Mouse (Mus musculus): ENCODE data around the gene Bpifb6. TPM values are rescaled to one million over a fixed set of nuclear protein-coding genes. Genes with fewer than 3 reads are reported as not detected.
A peak's percentile ranks its signal among the peaks of the same experiment; 100 is the strongest.

Gene Bpifb6
- polyA plus RNA-seq, 1 experiment from 2014 or later = not detected

DNA sequence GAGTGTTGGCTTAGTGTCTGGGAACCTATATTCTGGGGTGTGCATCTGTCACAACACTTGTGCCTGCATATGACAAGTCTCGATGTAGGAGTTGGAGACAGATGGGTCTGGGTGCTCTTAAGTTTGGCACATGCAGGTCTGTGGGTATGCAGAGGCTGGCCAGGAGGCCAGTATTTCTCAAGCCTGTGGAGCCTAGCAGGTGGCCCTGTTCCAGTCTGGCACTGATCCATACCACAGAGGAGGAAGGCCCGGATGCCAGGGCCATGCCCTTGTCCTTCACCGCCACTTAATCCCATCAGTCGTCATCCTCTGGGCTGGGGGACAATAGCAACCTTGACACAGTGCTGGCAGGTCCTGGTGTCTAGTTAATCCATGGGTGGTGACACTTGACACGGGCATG is 14.0 kb downstream of the Bpifb6 start:
- no peak overlapping the region for H3K4me3 ChIP-seq (replicated peaks)
- H3K9me3 ChIP-seq = no peaks in the 10 kb centered on the region
- H3K9ac ChIP-seq (replicated peaks) = no peak overlapping the region
- no peaks in the 10 kb centered on the region for H3K27me3 ChIP-seq
- no peak overlapping the region for H3K27ac ChIP-seq
- WGBS = 85% methylated on average over 5 of the region's 5 CpGs
- no peaks in the 10 kb centered on the region for H3K4me1 ChIP-seq (replicated peaks)
- no peak overlapping the region for H3K4me2 ChIP-seq
- no peaks in the 10 kb centered on the region for H3K36me3 ChIP-seq
- ATAC-seq (ENCODE audit: insufficient number of reproducible peaks, insufficient read depth, low FRiP score, low TSS enrichment, low read depth) = no peak

DNA sequence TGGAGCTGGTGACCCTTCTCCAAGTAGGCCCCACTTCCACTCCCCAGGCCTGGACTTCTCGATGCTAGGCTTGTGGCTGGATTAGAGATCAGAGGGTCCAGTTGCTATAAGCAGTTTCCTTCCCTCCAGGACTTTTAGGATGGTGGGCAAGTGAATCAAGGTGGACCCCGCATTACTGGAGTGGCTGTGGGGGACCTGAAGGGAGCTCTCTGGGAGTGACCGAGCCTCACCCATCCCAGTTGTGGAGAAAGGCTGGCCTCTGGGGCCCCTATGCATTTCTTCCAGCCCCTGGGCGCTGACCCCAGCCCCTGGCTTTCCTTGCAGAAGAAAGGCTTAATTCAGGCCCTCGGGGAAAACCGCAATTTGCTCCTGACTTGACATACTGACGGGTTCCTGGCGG is 17.7 kb downstream of the Bpifb6 start, which contains the start of gene Bpifb3:
TSS of gene Bpifb3 (plus strand) at position 301 of the 400 bp plus-strand sequence.
- Histone ChIP-seq H3K27me3 (no peaks in the 10 kb centered on the region), H3K4me1 (replicated peaks) (no peaks in the 10 kb centered on the region), H3K27ac (no peak within 1 kb of the TSS), H3K4me2 (no peak within 1 kb of the TSS), H3K36me3 (no peaks in the 10 kb centered on the region), H3K4me3 (replicated peaks) (no peak within 1 kb of the TSS), H3K9me3 (no peaks in the 10 kb centered on the region), H3K9ac (replicated peaks) (no peak within 1 kb of the TSS)
- ATAC-seq (ENCODE audit: insufficient number of reproducible peaks, insufficient read depth, low FRiP score, low TSS enrichment, low read depth) = no peak
- 73% methylated on average over 8 of the region's 8 CpGs for WGBS

DNA sequence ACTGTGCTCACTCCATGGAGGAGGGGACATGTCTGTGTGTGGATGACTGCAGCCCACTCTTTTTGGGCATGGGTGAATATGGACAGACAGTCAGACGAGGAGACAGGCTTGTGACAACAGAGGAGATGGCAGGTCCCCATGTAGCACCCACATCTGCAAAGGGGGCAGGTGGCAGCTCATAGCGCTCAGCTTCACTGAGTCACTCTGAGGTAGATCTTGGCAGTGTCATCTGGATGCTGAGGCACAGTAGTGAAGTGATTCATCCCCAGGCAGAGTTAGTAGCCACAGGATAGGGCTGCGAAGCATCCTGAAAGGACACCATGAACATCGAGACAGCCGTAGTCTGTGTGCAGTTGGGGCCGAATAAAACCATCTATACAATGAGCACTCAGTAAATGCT is 21.1 kb downstream of the Bpifb6 start:
- Histone ChIP-seq H3K9me3 (no peaks in the 10 kb centered on the region), H3K4me1 (replicated peaks) (no peaks in the 10 kb centered on the region), H3K9ac (replicated peaks) (no peak overlapping the region), H3K27ac (no peak overlapping the region), H3K36me3 (no peaks in the 10 kb centered on the region), H3K4me3 (replicated peaks) (no peak overlapping the region), H3K4me2 (no peak overlapping the region), H3K27me3 (no peaks in the 10 kb centered on the region)
- 87% methylated on average over 6 of the region's 6 CpGs for WGBS
- no peak for ATAC-seq (ENCODE audit: insufficient number of reproducible peaks, insufficient read depth, low FRiP score, low TSS enrichment, low read depth)

GRCm38 (mm10) chr2:153929871-153930413 is 29.8 kb downstream of the Bpifb6 start:
- H3K9me3 ChIP-seq = no peaks in the 10 kb centered on the region
- no peak overlapping the region for H3K4me2 ChIP-seq
- no peak overlapping the region for H3K4me3 ChIP-seq (replicated peaks)
- no peaks in the 10 kb centered on the region for H3K4me1 ChIP-seq (replicated peaks)
- ATAC-seq (ENCODE audit: insufficient number of reproducible peaks, insufficient read depth, low FRiP score, low TSS enrichment, low read depth) = 0 out of 2 replicates have a peak, but pooled peaks have one; percentile 66
- no peaks in the 10 kb centered on the region for H3K27me3 ChIP-seq
- H3K27ac ChIP-seq = no peak overlapping the region
- H3K9ac ChIP-seq (replicated peaks) = no peak overlapping the region
- WGBS = 44% methylated on average over 3 of the region's 3 CpGs
- no peaks in the 10 kb centered on the region for H3K36me3 ChIP-seq

DNA sequence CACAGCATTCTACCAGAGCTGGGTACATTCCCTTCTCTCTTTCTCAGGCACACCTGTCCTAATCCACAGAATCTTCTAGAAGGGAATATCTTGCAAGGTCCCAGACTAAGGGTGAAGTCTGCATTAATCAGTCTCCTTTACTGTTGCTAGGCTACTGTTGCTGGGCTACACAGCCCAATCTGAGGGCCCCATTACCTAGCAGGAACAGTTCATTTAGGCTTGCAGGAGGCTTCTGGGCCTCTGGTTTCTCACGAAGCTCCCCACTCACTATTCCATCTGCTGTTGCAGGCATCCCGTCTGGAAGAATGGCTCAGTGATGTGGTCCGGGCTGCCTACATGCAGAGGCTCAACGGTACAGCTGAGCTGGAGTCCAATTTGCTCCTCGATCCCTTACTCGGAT is 30.9 kb downstream of the Bpifb6 start:
- H3K4me1 ChIP-seq (replicated peaks) = no peaks in the 10 kb centered on the region
- no peaks in the 10 kb centered on the region for H3K27me3 ChIP-seq
- no peak overlapping the region for H3K27ac ChIP-seq
- no peaks in the 10 kb centered on the region for H3K9me3 ChIP-seq
- H3K36me3 ChIP-seq = no peaks in the 10 kb centered on the region
- no peak for ATAC-seq (ENCODE audit: insufficient number of reproducible peaks, insufficient read depth, low FRiP score, low TSS enrichment, low read depth)
- 71% methylated on average over 6 of the region's 6 CpGs for WGBS
- no peak overlapping the region for H3K4me3 ChIP-seq (replicated peaks)
- no peak overlapping the region for H3K4me2 ChIP-seq
- no peak overlapping the region for H3K9ac ChIP-seq (replicated peaks)

- ATAC-seq (ENCODE audit: insufficient number of reproducible peaks, insufficient read depth, low FRiP score, low TSS enrichment, low read depth) = no peak
- no peak overlapping the region for H3K9ac ChIP-seq (replicated peaks)
- H3K27me3 ChIP-seq = no peaks in the 10 kb centered on the region; the same call in 1 of the 2 replicates
- 81% methylated on average over 6 of the region's 6 CpGs for WGBS
- no peak overlapping the region for H3K4me2 ChIP-seq
- H3K4me1 ChIP-seq (replicated peaks) = no peaks in the 10 kb centered on the region
- no peak overlapping the region for H3K4me3 ChIP-seq (replicated peaks)
- H3K36me3 ChIP-seq = no peaks in the 10 kb centered on the region
- no peak overlapping the region for H3K27ac ChIP-seq
- no peaks in the 10 kb centered on the region for H3K9me3 ChIP-seq
These were observed 33.1 kb downstream of the Bpifb6 start for GRCm38 (mm10) chr2:153933311-153933710.

- H3K4me2 ChIP-seq = no peak overlapping the region
- H3K4me3 ChIP-seq (replicated peaks) = no peak overlapping the region
- 93% methylated on average over 6 of the region's 6 CpGs for WGBS
- no peak for ATAC-seq (ENCODE audit: insufficient number of reproducible peaks, insufficient read depth, low FRiP score, low TSS enrichment, low read depth)
- no peaks in the 10 kb centered on the region for H3K4me1 ChIP-seq (replicated peaks)
- H3K9ac ChIP-seq (replicated peaks) = no peak overlapping the region
- no peaks in the 10 kb centered on the region for H3K9me3 ChIP-seq
- H3K27me3 ChIP-seq = no peaks in the 10 kb centered on the region; the same call in 1 of the 2 replicates
- no peak overlapping the region for H3K27ac ChIP-seq
- H3K36me3 ChIP-seq = no peaks in the 10 kb centered on the region
These were observed 35.2 kb downstream of the Bpifb6 start for GRCm38 (mm10) chr2:153935348-153935747.

GRCm38 (mm10) chr2:153937843-153938242 is 37.7 kb downstream of the Bpifb6 start, which contains the start of gene Bpifb4:
Gene Bpifb4 (plus strand): TSS chr2:153938212.
- Histone ChIP-seq H3K4me3 (replicated peaks) (no peak within 1 kb of the TSS), H3K9ac (replicated peaks) (no peak within 1 kb of the TSS), H3K4me1 (replicated peaks) (no peaks in the 10 kb centered on the region), H3K27me3 (no peaks in the 10 kb centered on the region; the same call in 1 of the 2 replicates), H3K36me3 (no peaks in the 10 kb centered on the region), H3K27ac (no peak within 1 kb of the TSS), H3K4me2 (no peak within 1 kb of the TSS), H3K9me3 (no peaks in the 10 kb centered on the region)
- 81% methylated on average over 5 of the region's 5 CpGs for WGBS
- no peak for ATAC-seq (ENCODE audit: insufficient number of reproducible peaks, insufficient read depth, low FRiP score, low TSS enrichment, low read depth)

DNA sequence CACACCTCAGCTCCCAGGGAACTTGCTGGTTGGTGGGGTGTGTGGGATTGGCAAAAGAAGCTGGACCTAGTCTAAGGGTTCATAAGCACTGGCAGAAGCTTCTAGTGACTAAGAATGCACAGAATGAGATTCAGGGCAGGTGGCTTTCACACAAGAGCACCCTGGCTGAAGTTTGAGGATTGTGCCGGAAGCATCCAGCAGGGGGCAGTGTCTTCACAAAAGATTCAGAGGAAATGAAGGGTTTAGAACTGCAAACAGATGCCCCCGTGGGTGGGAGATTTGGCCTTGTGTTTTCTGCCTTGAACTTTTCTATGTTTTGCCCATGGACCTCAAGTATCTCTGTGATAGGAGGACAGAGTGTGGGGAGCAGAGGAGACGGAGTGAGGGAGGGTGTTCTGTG is 43.3 kb downstream of the Bpifb6 start:
- Histone ChIP-seq H3K36me3 (no peaks in the 10 kb centered on the region), H3K4me2 (no peak overlapping the region), H3K27ac (no peak overlapping the region), H3K4me1 (replicated peaks) (no peaks in the 10 kb centered on the region), H3K4me3 (replicated peaks) (no peak overlapping the region), H3K9me3 (no peaks in the 10 kb centered on the region), H3K27me3 (peaks cover 2% of the 10 kb centered on the region; the same call in 1 of the 2 replicates), H3K9ac (replicated peaks) (no peak overlapping the region)
- ATAC-seq (ENCODE audit: insufficient number of reproducible peaks, insufficient read depth, low FRiP score, low TSS enrichment, low read depth) = no peak
- 43% methylated on average over 3 of the region's 3 CpGs for WGBS

- Histone ChIP-seq H3K9ac (replicated peaks) (no peak overlapping the region), H3K4me1 (replicated peaks) (no peaks in the 10 kb centered on the region), H3K27ac (no peak overlapping the region), H3K27me3 (peaks cover 4% of the 10 kb centered on the region; the same call in 1 of the 2 replicates), H3K4me3 (replicated peaks) (no peak overlapping the region), H3K36me3 (no peaks in the 10 kb centered on the region), H3K9me3 (no peaks in the 10 kb centered on the region), H3K4me2 (no peak overlapping the region)
- ATAC-seq (ENCODE audit: insufficient number of reproducible peaks, insufficient read depth, low FRiP score, low TSS enrichment, low read depth) = no peak
- WGBS = 79% methylated on average over 8 of the region's 8 CpGs
These were observed 44.4 kb downstream of the Bpifb6 start for GRCm38 (mm10) chr2:153944567-153944966.

- Histone ChIP-seq H3K9ac (replicated peaks) (no peak overlapping the region), H3K4me2 (no peak overlapping the region), H3K27me3 (peaks cover 4% of the 10 kb centered on the region; the same call in 1 of the 2 replicates), H3K9me3 (no peaks in the 10 kb centered on the region), H3K27ac (no peak overlapping the region), H3K4me3 (replicated peaks) (no peak overlapping the region), H3K36me3 (no peaks in the 10 kb centered on the region), H3K4me1 (replicated peaks) (no peaks in the 10 kb centered on the region)
- WGBS = 26% methylated on average over 6 of the region's 6 CpGs
- no peak for ATAC-seq (ENCODE audit: insufficient number of reproducible peaks, insufficient read depth, low FRiP score, low TSS enrichment, low read depth)
These were observed 52.7 kb downstream of the Bpifb6 start for GRCm38 (mm10) chr2:153952897-153953296.

DNA sequence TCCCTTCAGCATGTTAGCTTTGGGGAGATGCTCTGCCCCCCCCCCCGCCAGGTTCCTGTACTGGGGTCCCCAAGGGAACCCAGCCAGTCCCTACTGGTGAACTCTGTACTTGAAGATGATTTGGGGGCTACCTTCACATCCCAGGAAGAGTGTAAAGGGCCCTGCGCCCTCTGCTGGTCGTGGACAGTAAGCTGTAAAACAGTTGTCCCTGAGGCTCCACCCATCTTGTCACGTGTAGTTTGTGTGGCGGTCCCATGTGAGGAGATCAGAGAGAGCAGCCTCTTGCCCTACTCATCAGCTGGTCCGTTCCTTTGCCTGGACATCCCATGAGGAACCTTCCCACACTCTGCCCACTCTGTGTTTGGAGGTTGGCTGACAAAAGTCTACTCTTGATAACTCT is 53.6 kb downstream of the Bpifb6 start:
- Histone ChIP-seq H3K36me3 (no peaks in the 10 kb centered on the region), H3K4me1 (replicated peaks) (no peaks in the 10 kb centered on the region), H3K9me3 (no peaks in the 10 kb centered on the region), H3K27me3 (no peaks in the 10 kb centered on the region), H3K4me2 (peak overlapping the region; percentile 32), H3K4me3 (replicated peaks) (no peak overlapping the region), H3K9ac (replicated peaks) (no peak overlapping the region), H3K27ac (no peak overlapping the region)
- WGBS = 12% methylated on average over 6 of the region's 6 CpGs
- ATAC-seq (ENCODE audit: insufficient number of reproducible peaks, insufficient read depth, low FRiP score, low TSS enrichment, low read depth) = no peak; the same call in 1 of the 2 replicates
